Mouse (Mus musculus): ENCODE results near the gene Bcl9. TPM values are rescaled to one million over a fixed set of nuclear protein-coding genes. Genes with fewer than 3 reads are reported as not detected.

Bcl9 gene
- polyA plus RNA-seq (2014; fragmentation: Nextera tagmentation; extraction: Ambion mirVana), result 57.3 and 72.4 TPM in 2 replicates

DNA sequence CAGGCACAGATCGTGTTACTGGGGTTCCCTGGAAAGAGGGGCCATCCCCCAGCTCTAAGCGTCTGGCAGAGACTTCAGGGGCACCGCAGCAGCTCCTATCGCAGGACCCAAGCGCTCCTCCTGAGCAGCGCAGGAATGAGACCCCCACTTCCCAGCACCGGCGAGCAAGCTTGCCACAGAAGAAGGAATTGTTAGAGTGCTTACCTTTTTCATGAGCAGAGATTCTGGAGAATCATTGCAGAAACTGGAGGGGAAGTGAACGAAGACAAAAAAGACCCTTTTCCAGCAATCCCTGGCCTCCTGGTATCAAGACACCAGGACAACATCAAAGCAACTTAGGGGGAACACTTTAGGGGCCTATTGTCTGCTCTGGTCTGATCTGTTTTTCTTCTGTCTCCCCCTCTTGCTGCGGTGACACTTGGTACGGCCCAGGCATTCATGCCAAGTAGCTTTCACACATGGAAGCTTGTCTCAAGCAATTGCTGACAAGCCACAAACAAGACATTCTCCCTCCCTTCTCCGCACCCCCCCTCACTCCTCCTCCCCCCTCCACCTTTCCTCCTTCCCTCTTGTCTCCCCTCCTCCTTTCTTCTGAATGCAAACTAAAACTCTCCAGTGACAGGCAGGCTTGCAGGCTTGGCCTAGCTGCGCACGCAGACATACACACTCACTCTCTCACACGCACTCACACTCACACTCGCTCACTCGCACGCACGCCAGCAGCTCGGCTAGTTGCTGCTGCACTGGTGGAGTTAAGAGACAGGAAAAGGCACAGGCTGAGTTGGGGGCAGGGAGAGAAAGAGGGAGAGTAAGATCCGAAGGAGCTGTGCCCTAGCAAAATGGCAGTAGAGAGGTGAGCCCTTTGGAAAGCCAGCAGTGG, at the start of gene Bcl9:
Gene Bcl9, minus strand, starts transcription at position 365 of the 880 bp plus-strand sequence.
- Histone ChIP-seq H3K9ac (ENCODE audit: low read depth, low read length) (peak within 1 kb of the TSS; percentile 88), H3K4me3 (ENCODE audit: low read length) (peak within 1 kb of the TSS; percentile 80), H3K9me3 (ENCODE audit: control insufficient read depth, low read length) (no peaks in the 10 kb centered on the region), H3K27me3 (ENCODE audit: control insufficient read depth, insufficient read depth, low read length) (no peaks in the 10 kb centered on the region), H3K36me3 (ENCODE audit: control insufficient read depth, insufficient read depth, low read length) (no peaks in the 10 kb centered on the region), H3K4me2 (replicated peaks; ENCODE audit: low read depth, low read length) (peak within 1 kb of the TSS; percentile 59), H3K27ac (ENCODE audit: low read depth, low read length) (peak within 1 kb of the TSS; percentile 99), H3K4me1 (ENCODE audit: control insufficient read depth, insufficient read depth, low read length) (peaks cover 29% of the 10 kb centered on the region)
- ATAC-seq (ENCODE audit: low FRiP score, low TSS enrichment), result peak; percentile 87
- WGBS, result under 1% methylated on average over 21 of the region's 21 CpGs

DNA sequence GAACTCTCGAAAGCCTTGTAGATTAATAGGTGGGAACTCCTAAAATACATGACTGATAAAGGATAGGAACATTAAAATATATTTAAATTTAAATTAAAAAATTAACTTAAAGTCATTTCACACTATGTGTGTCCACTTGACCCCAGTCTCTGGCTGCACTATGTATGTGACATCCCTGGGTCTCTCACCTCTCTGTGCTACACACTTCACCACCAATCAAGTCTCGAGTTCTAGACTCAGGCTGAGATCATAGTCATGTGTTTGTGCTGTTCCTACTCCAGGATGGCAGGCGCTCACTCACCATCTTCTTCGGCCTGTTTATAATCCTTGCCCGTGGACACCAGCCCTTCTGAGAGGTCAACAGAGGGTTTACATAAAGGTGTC, 41.5 kb upstream of the Bcl9 start:
- no peaks in the 10 kb centered on the region for H3K36me3 ChIP-seq (ENCODE audit: control insufficient read depth, insufficient read depth, low read length)
- no peak overlapping the region for H3K4me2 ChIP-seq (replicated peaks; ENCODE audit: low read depth, low read length)
- 73% methylated on average over 5 of the region's 5 CpGs for whole genome bisulfite sequencing
- no peak overlapping the region for H3K4me3 ChIP-seq (ENCODE audit: low read length)
- H3K27ac ChIP-seq (ENCODE audit: low read depth, low read length), result no peak overlapping the region
- H3K27me3 ChIP-seq (ENCODE audit: control insufficient read depth, insufficient read depth, low read length), result no peaks in the 10 kb centered on the region
- peaks cover 15% of the 10 kb centered on the region for H3K4me1 ChIP-seq (ENCODE audit: control insufficient read depth, insufficient read depth, low read length)
- H3K9me3 ChIP-seq (ENCODE audit: control insufficient read depth, low read length), result no peaks in the 10 kb centered on the region
- H3K9ac ChIP-seq (ENCODE audit: low read depth, low read length), result no peak overlapping the region
- no peak for ATAC-seq (ENCODE audit: low FRiP score, low TSS enrichment)

DNA sequence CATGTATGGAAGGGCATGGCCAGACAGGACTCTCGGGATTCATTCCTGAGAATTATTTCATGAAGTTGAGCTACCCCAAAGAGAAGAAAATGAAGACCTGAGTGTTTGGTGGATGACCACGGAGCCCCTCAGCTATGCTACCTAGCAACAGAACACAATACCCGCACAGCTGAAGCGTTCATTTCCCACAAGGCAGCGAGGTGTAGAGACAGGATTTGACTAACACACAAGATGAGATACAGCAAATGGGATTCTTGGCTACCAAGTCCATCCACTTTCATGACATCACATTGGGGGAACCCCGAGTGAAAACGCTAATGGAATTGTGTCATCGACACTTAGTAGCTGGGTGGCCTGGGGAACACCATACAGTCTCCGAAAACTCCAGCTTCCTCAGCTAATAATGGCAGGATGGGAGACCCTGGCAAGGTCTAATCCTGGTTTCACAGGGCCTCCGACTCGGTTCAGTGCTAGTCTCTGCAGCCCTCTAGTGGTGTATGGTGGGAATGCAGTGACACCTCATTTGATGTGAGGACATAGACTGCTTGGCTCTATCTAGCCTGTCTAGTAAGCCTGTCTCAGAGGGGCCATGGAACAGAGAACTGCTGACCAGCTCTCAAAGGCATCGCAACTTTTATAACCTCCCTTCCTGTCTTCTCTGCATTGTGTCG, 40.9 kb upstream of the Bcl9 start:
- no peak overlapping the region for H3K9ac ChIP-seq (ENCODE audit: low read depth, low read length)
- WGBS, result 33% methylated on average over 13 of the region's 13 CpGs
- ATAC-seq (ENCODE audit: low FRiP score, low TSS enrichment), result peak; percentile 84
- no peak overlapping the region for H3K4me3 ChIP-seq (ENCODE audit: low read length)
- H3K4me2 ChIP-seq (replicated peaks; ENCODE audit: low read depth, low read length), result no peak overlapping the region
- H3K27me3 ChIP-seq (ENCODE audit: control insufficient read depth, insufficient read depth, low read length), result no peaks in the 10 kb centered on the region
- H3K27ac ChIP-seq (ENCODE audit: low read depth, low read length), result no peak overlapping the region
- no peaks in the 10 kb centered on the region for H3K36me3 ChIP-seq (ENCODE audit: control insufficient read depth, insufficient read depth, low read length)
- peaks cover 15% of the 10 kb centered on the region for H3K4me1 ChIP-seq (ENCODE audit: control insufficient read depth, insufficient read depth, low read length)
- H3K9me3 ChIP-seq (ENCODE audit: control insufficient read depth, low read length), result no peaks in the 10 kb centered on the region

DNA sequence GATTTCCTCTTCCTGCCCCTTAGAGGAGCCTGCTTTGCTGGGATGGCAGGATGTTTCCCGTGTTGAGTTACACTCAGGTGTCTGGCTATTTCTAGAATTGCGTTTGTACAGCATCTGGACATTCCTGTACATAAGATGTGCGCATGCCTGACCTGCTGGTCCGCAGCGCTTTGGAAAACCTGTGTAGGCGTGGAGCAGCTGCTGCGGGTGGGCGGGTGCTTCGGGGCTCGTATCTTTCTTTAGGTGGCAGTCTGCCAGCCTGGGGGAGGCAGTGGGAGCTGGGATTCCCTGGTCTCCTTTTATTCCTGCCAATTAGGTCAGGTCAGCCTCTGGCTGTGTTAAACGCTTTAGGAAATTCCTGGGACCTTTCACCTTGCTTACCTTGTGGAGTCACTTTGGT, 39.6 kb upstream of the Bcl9 start:
- Histone ChIP-seq H3K27me3 (ENCODE audit: control insufficient read depth, insufficient read depth, low read length) (no peaks in the 10 kb centered on the region), H3K27ac (ENCODE audit: low read depth, low read length) (no peak overlapping the region), H3K4me1 (ENCODE audit: control insufficient read depth, insufficient read depth, low read length) (peaks cover 15% of the 10 kb centered on the region), H3K4me3 (ENCODE audit: low read length) (no peak overlapping the region), H3K36me3 (ENCODE audit: control insufficient read depth, insufficient read depth, low read length) (no peaks in the 10 kb centered on the region), H3K9me3 (ENCODE audit: control insufficient read depth, low read length) (no peaks in the 10 kb centered on the region), H3K9ac (ENCODE audit: low read depth, low read length) (no peak overlapping the region), H3K4me2 (replicated peaks; ENCODE audit: low read depth, low read length) (peak overlapping the region; percentile 17; the same call in 1 of the 2 replicates)
- 7% methylated on average over 11 of the region's 11 CpGs for WGBS
- ATAC-seq (ENCODE audit: low FRiP score, low TSS enrichment), result peak; percentile 57

- ATAC-seq (ENCODE audit: low FRiP score, low TSS enrichment), result no peak
- WGBS, result 35% methylated on average over 4 of the region's 4 CpGs
- H3K4me3 ChIP-seq (ENCODE audit: low read length), result no peak overlapping the region
- no peaks in the 10 kb centered on the region for H3K9me3 ChIP-seq (ENCODE audit: control insufficient read depth, low read length)
- H3K9ac ChIP-seq (ENCODE audit: low read depth, low read length), result no peak overlapping the region
- H3K4me1 ChIP-seq (ENCODE audit: control insufficient read depth, insufficient read depth, low read length), result peaks cover 15% of the 10 kb centered on the region
- no peak overlapping the region for H3K4me2 ChIP-seq (replicated peaks; ENCODE audit: low read depth, low read length)
- no peak overlapping the region for H3K27ac ChIP-seq (ENCODE audit: low read depth, low read length)
- no peaks in the 10 kb centered on the region for H3K36me3 ChIP-seq (ENCODE audit: control insufficient read depth, insufficient read depth, low read length)
- no peaks in the 10 kb centered on the region for H3K27me3 ChIP-seq (ENCODE audit: control insufficient read depth, insufficient read depth, low read length)
Observed at GRCm38 (mm10) chr3:97336331-97336730, 38.6 kb upstream of the Bcl9 start.

- WGBS, result 61% methylated on average over 9 of the region's 9 CpGs
- no peak overlapping the region for H3K4me3 ChIP-seq (ENCODE audit: low read length)
- no peak overlapping the region for H3K4me2 ChIP-seq (replicated peaks; ENCODE audit: low read depth, low read length)
- ATAC-seq (ENCODE audit: low FRiP score, low TSS enrichment), result no peak
- no peak overlapping the region for H3K9ac ChIP-seq (ENCODE audit: low read depth, low read length)
- H3K27me3 ChIP-seq (ENCODE audit: control insufficient read depth, insufficient read depth, low read length), result no peaks in the 10 kb centered on the region
- H3K4me1 ChIP-seq (ENCODE audit: control insufficient read depth, insufficient read depth, low read length), result peaks cover 15% of the 10 kb centered on the region
- no peaks in the 10 kb centered on the region for H3K36me3 ChIP-seq (ENCODE audit: control insufficient read depth, insufficient read depth, low read length)
- no peaks in the 10 kb centered on the region for H3K9me3 ChIP-seq (ENCODE audit: control insufficient read depth, low read length)
- H3K27ac ChIP-seq (ENCODE audit: low read depth, low read length), result no peak overlapping the region
Observed at GRCm38 (mm10) chr3:97334618-97335017, 36.9 kb upstream of the Bcl9 start.

- Histone ChIP-seq H3K27me3 (ENCODE audit: control insufficient read depth, insufficient read depth, low read length) (no peaks in the 10 kb centered on the region), H3K9ac (ENCODE audit: low read depth, low read length) (no peak overlapping the region), H3K4me1 (ENCODE audit: control insufficient read depth, insufficient read depth, low read length) (peaks cover 10% of the 10 kb centered on the region), H3K27ac (ENCODE audit: low read depth, low read length) (no peak overlapping the region), H3K4me2 (replicated peaks; ENCODE audit: low read depth, low read length) (no peak overlapping the region), H3K36me3 (ENCODE audit: control insufficient read depth, insufficient read depth, low read length) (no peaks in the 10 kb centered on the region), H3K4me3 (ENCODE audit: low read length) (no peak overlapping the region), H3K9me3 (ENCODE audit: control insufficient read depth, low read length) (no peaks in the 10 kb centered on the region)
- ATAC-seq (ENCODE audit: low FRiP score, low TSS enrichment), result no peak
- WGBS, result 87% methylated on average over 12 of the region's 12 CpGs
Observed at GRCm38 (mm10) chr3:97332172-97332571, 34.5 kb upstream of the Bcl9 start.

DNA sequence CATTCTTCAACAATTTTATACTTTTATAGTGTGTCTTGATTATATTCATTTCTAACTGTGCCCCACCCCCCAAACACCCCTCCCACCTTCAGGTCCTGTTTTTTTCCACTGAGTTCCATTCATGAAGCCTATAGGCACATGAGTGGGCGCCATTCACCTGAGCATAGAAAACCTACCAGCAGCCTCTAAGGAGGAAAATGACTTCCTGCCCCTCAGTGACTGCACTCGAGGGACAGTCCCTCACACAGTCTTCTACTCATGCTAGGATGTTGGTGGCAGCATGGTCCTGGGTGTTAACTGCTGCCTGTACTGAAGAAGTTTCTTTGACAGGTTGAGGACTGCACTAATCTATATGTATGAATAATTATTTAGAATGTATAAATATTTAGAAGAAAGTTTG, 30.1 kb upstream of the Bcl9 start:
- Histone ChIP-seq H3K9me3 (ENCODE audit: control insufficient read depth, low read length) (no peaks in the 10 kb centered on the region), H3K9ac (ENCODE audit: low read depth, low read length) (no peak overlapping the region), H3K4me1 (ENCODE audit: control insufficient read depth, insufficient read depth, low read length) (0 out of 2 replicates have a peak, but pooled peaks cover 5% of the 10 kb centered on the region), H3K4me3 (ENCODE audit: low read length) (no peak overlapping the region), H3K27ac (ENCODE audit: low read depth, low read length) (no peak overlapping the region), H3K27me3 (ENCODE audit: control insufficient read depth, insufficient read depth, low read length) (no peaks in the 10 kb centered on the region), H3K36me3 (ENCODE audit: control insufficient read depth, insufficient read depth, low read length) (no peaks in the 10 kb centered on the region), H3K4me2 (replicated peaks; ENCODE audit: low read depth, low read length) (no peak overlapping the region)
- WGBS, result 88% methylated on average over 2 of the region's 2 CpGs
- ATAC-seq (ENCODE audit: low FRiP score, low TSS enrichment), result no peak

DNA sequence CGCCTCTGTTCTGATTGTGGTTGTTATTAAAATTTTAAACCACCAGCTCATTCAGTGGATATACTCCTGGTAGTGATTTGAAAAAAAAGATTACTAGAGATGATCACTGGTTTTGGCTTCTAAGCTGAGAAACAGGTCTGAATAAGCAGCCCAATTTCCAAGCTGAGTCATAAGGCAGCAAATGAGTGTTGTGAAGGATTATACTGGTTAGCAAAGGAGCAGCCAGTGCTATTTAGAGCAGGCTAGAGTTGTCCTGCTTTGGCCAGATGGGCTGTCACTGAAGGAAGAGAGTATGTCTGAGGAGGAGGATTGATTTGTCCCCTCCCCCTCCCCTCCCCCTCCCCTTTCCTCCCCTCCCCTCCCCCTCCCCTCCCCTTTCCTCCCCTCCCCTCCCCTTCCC, 29.6 kb upstream of the Bcl9 start:
- Histone ChIP-seq H3K9me3 (ENCODE audit: control insufficient read depth, low read length) (no peaks in the 10 kb centered on the region), H3K4me1 (ENCODE audit: control insufficient read depth, insufficient read depth, low read length) (0 out of 2 replicates have a peak, but pooled peaks cover 5% of the 10 kb centered on the region), H3K4me3 (ENCODE audit: low read length) (no peak overlapping the region), H3K36me3 (ENCODE audit: control insufficient read depth, insufficient read depth, low read length) (no peaks in the 10 kb centered on the region), H3K4me2 (replicated peaks; ENCODE audit: low read depth, low read length) (no peak overlapping the region), H3K27ac (ENCODE audit: low read depth, low read length) (no peak overlapping the region), H3K9ac (ENCODE audit: low read depth, low read length) (no peak overlapping the region), H3K27me3 (ENCODE audit: control insufficient read depth, insufficient read depth, low read length) (no peaks in the 10 kb centered on the region)
- WGBS, result 100% methylated on average over 1 of the region's 1 CpGs
- no peak for ATAC-seq (ENCODE audit: low FRiP score, low TSS enrichment)

All from kidney, embryonic 14.5 days (tissue).